Mouse (Mus musculus) skeletal muscle tissue, adult 2 months (tissue): ENCODE measurements around the gene Lsr.

Source experiments
- DNase-seq: peaks from one replicate; pipeline ENCODE4 v3.0.0-alpha.2; 2012; ENCODE audit warnings: low read depth, low spot score

Lsr gene

GRCm38 (mm10) chr7:30973251-30973500, at the start of gene Lsr:
Gene Lsr (minus strand): TSS chr7:30973464.
- DNase-seq, result no peak

DNA sequence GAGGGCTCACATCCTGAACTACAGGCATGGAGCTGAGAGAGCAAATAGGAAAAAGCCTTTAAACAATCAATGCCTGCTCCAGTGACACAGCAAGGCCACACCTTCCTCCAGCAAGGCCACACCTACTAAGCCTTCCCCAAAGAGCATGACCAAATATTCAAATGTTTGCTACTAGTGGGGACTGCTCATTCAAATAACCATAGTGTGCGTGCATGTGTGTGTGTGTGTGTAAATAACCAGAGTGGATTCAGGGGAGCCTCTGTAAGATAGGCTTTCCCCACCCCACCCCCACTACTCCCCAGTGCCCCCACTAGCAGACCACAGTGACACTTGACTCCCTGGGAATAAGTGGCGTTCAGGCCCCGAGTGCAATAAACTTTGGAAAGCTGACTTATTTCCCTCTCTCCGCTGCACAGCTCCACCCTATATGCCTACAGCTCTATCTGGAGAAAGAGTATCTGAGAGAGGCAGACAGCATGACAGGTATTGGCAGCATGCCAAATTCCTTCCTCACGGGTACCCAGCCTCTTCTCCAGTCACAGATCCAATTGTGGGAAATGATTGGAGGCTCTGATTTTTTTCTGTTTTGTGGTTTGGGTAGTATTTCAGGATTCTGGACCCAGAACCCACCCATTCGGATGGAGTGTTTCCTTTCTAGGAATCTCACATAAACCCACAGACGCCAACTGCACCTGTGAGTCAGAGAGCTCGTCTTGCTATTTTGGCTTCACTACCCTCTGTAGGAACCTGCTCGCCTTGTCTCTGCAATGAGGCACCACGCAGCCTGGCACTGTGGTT, 44.0 kb upstream of the Lsr start:
- DNase-seq, result no peak

DNA sequence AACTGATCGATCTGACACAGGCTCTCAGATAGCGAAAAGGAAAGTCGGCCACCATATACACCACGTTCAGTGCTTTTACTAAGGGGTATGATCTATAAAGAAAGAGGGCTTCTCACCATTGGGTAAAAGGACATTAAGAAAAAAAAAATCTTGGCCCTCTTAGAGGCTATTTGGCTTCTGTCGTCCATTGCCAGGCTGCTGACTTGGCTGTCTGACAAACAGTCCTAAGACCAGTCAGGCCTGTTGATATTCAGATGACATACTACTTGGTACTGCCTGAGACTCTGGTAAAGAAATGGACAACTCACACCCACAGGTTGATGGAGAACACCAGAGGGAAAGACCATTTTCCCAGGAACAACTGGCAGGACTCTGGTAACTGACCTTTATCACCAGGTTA, 39.7 kb upstream of the Lsr start:
- DNase-seq, result no peak

DNA sequence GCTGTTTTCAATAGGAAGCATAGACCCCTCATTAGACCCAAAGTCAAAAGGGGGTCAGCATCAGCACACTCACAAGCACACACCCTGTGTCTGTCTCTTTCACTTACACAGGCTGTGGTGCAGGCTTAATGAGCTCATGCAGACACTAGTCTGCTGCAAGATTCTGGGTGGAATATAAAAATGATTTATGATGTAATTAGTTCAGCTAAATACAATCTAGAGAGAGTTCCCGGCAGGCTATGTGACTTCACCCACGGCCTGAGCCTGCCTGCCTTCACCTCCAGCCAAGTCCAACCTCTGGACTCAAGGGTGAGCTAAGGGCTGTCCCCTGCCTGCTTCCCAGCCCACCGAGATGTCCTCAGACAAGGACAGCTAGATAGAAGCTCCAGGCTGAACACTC, 35.6 kb upstream of the Lsr start:
- no peak for DNase-seq

DNA sequence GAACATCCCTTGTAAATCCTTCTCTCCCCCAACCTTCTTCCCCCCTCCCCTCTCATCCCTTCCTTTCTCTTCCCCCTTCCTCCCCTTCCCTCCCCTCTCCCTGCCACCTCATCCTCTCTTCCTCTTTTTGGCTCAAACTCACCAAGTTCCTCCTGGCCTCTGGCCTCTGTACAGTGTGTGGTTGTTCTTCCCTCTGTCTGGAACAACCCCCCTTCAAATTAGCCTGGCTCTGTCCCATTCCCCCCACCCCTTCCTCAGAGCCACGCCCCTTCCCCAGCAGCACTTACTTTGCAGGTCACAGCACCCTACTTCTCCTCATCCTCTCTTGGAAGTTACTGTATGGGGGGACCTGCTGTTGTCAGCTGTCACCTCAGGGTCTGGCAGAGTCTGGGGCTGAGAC, 34.9 kb upstream of the Lsr start:
- DNase-seq, result no peak

DNA sequence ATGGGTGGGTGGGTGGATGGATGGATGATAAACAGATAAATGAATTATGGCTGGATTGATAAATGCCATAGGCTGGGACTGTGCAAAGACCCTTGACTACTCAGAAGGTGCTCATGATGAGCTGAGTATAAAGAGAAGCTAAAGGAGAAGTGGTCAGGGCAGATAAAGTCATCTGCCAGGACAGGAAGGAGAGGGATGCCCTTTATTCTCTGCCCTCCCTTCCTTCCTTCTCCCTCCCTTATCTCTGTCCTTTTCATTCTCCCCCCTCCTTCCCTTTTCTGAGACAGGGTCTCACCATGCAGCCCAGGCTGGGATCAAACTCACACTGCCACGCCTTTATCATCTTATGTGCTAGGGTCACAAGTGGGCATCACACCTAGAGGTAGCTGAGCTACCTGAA, 34.5 kb upstream of the Lsr start:
- no peak for DNase-seq

DNA sequence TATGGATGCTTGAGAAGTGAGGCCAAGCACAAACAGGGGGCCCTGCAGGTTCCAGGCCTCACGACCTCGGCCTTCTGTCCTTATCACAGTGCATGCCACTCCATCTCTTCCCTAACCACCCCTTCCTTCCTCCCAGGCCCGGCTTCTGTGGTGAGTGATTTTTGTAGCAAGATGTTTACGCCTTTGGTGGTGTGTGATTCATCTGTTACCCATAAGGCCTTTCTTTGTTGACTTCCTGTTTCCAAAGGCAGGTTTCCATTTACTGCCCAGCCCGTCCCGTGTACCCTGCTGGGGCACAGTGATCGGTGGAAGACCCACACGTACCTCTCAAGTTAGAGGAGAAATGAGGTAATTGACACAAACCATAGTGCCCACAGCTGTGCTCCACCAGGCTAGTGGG, 29.4 kb upstream of the Lsr start:
- DNase-seq, result peak; percentile 56

DNA sequence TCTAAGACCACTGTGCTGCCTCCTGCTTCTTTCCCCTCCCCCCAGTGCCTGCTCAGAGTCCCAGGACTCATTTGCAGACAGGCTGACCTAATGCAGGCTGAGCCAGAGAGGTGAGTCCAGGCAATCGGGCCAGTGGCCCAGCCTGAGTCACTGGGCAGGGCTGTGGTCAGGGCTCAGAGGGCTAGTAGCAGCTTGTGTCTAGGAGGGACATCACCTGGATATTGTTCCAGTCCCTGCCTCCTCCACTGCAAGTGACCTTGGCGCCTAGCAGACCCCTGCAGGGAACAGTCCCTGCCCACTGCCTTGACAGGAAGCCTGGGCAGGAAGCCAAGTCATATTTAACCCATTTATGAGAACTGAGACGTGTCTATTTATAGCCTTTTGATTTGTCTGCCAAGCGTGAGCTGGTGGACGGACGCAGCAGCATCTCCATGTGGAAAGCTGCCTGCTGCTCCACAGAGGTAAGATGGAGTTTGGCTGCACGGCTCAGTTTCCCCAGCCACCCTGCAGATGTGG, 27.3 kb upstream of the Lsr start:
- DNase-seq, result peak; percentile 82

DNA sequence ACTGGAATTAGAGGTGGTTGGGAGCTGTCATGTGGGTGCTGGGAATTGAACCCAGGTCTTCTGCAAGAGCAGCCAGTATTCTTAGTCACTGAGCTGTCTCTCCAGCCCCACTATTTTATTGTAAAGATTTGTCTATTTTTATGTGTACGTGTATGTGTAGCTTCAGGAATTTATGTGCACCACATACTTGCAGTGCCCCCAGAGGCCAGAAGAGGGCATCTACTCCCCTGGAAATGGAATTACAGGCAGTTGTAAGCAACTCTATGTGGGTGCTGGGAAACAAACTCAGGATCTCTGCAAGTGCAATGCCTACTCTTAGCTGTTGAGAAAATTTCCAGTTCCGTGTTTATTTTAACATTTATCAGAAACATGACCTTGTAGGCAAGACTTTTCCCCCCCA, 23.2 kb upstream of the Lsr start:
- DNase-seq, result no peak

- no peak for DNase-seq
Measured at GRCm38 (mm10) chr7:30993986-30994385, 20.7 kb upstream of the Lsr start.

GRCm38 (mm10) chr7:30992148-30992547, 18.9 kb upstream of the Lsr start:
- DNase-seq, result no peak

GRCm38 (mm10) chr7:30988519-30989162, 15.4 kb upstream of the Lsr start:
- no peak for DNase-seq

- DNase-seq, result no peak
Measured at GRCm38 (mm10) chr7:30985357-30985756, 12.1 kb upstream of the Lsr start.

DNA sequence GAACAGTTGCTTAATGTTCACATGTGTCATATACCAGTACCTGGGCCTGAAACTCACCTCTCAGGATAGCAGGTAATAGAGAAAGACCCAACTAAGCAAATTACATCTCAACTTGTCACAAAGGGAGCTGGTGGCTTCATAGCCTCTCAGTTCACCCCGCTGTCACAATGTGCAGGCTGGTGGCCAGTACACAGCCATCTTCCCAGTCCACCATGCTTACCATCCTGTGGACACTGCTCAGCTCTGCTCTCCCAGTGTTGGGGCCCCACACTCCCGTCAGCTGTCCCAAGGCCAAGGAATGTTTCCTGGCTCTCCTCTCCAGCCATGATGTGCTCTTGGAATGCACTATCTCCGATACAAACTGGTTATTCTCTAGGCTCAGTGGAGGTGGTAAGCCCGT, 8.4 kb upstream of the Lsr start:
- no peak for DNase-seq

DNA sequence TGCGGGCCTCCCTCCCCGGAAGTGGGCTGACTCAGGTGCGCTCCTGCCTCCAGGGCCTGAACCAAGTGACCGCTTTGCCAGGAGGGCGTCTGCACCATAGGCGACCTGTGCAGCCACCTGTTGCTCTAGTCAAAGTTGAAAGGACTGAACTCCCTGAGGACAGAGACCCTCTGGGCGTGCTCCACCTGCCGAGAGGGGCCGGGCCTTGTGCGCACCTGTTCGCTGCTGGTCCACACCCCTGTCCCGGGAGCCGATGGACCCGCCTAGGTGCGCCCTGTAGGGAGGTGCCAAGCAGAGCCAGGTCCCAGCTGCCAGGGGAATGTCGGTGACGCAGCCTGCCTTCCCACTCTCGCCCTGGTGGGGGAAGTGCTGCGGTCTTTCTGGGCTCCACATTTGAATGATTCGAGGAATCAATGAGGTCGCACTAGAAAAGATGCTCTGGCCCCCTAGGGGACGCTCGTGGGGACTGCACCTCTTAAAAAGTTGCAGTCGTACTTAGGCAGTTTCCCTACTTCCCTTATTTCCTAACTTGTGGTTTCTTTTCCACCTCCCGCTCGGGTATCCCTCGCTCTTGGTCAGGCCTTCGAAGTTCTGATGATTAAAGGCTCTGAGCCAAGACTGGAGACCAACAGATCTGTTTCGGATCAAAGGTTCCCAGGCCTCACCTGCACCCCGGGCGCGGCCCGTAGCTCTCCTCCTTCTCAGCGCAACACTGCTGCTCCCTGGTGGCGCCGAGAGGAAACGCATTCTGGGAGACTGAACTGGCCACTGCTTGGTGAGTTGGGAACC, 431 bp upstream of the Lsr start, which contains the start of gene Fam187b:
Gene Fam187b (plus strand): TSS at position 290 of the 789 bp plus-strand sequence.
- peak; percentile 57 for DNase-seq

- DNase-seq, result no peak
Measured at GRCm38 (mm10) chr7:30972426-30973250, 626 bp downstream of the Lsr start.

- DNase-seq, result no peak
Measured at GRCm38 (mm10) chr7:30971901-30972300, 1.4 kb downstream of the Lsr start.

GRCm38 (mm10) chr7:30969174-30969573, 4.1 kb downstream of the Lsr start:
- DNase-seq, result no peak

- no peak for DNase-seq
Measured at GRCm38 (mm10) chr7:30968611-30969010, 4.7 kb downstream of the Lsr start.

- DNase-seq, result no peak
Measured at GRCm38 (mm10) chr7:30966657-30967056, 6.6 kb downstream of the Lsr start.

DNA sequence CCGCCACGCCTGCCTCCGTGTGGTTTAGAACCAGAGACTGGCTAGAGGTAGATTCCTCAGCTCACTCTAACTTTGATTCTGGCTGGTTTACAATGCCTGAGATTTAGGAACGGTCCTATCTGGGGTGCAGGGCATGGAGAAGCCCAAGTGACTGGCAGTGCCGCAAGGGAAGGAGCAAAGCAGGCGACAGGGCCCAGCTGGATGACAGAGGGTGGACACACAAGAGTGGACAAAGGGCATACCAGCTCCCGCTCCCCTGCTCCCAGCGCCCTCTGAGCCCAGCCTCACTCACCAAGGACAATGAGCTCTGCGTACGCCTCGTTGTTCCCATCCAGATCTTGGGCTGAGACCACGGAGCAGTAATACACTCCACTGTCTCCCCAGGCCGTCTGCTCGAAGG, 7.6 kb downstream of the Lsr start:
- no peak for DNase-seq

DNA sequence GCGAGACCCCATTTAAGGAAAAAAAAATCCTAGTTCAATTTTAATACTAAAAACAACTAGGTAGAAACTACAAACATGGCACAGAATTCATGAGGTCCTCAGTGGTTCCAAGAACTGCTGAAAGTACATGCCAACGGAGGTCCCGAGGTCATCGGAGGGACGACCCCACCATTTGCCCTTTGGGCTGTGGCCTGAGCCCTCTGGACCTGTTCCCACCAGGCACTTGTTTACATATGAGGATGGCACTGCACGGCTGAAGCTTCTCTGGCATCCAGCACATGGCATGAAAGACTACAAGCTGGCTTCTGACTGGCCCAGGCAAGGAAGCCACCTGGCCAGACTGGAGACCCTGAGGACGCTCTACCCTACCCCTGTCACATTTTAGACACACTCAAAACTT, 8.9 kb downstream of the Lsr start:
- DNase-seq, result no peak
